8 mouse cellular contexts compared by ENCODE assay signal in genomic region chr9:65562081-65562506, GRCm38 (mm10). TPM values are rescaled to one million over a fixed set of nuclear protein-coding genes. Genes with fewer than 3 reads are reported as not detected.
DNase-seq lines count a peak whose midpoint lies in the region; ATAC-seq and TF ChIP-seq lines count a peak whose summit lies in the region.
"Had no signal": no experiment of that assay in that cellular context is flagged by ENCODE, and none has a peak within 500 bp of the region (broad histone marks: within the 10 kb centered on the region; RNA-seq: fewer than 3 reads in every experiment).

No protein-coding gene starts in this region.

- WGBS in bone marrow, adult 2 months: 53% methylated on average over 4 of the region's 4 CpGs
- whole genome bisulfite sequencing in intestine, embryonic 16.5 days: 29% methylated on average over 4 of the region's 4 CpGs
- WGBS in midbrain, embryonic 16.5 days: 35% methylated on average over 4 of the region's 4 CpGs

- H3K4me1 ChIP-seq in bone marrow, adult 2 months (ENCODE audit: control insufficient read depth, insufficient read depth, low read length): peaks cover 8% of the 10 kb centered on the region; the same call in 1 of the 2 replicates
- H3K4me1 ChIP-seq in intestine, embryonic 16.5 days (ENCODE audit: control insufficient read depth, insufficient read depth, low read length): peaks cover 7% of the 10 kb centered on the region
- H3K4me1 ChIP-seq in midbrain, embryonic 16.5 days (ENCODE audit: control insufficient read depth, insufficient read depth, low read length): 0 out of 2 replicates have a peak, but pooled peaks cover 2% of the 10 kb centered on the region

- ATAC-seq in intestine, embryonic 16.5 days: peak; percentile 52
- no peak for ATAC-seq in midbrain, embryonic 16.5 days

- H3K9ac ChIP-seq in intestine, embryonic 16.5 days (ENCODE audit: low read depth, low read length): 0 out of 2 replicates have a peak overlapping the region, but pooled peaks have one; percentile 19
- H3K9ac ChIP-seq in midbrain, embryonic 16.5 days (ENCODE audit: low read depth, low read length): no peak overlapping the region

- peak; percentile 73 for DNase-seq in cerebellum, adult 9-11 months
- DNase-seq in gastrocnemius, postnatal 25 days: peak; percentile 78
- DNase-seq in left cerebral cortex, postnatal 25 days (ENCODE audit: low spot score in 2 of 2): peak; percentile 21 to 69
- no peak for DNase-seq in ovary, postnatal 10 days (ENCODE audit: low spot score)

- H3K27me3 ChIP-seq in intestine, embryonic 16.5 days (replicated peaks; ENCODE audit: control insufficient read depth, insufficient read depth, low read length): no peaks in the 10 kb centered on the region
- H3K27me3 ChIP-seq in midbrain, embryonic 16.5 days (ENCODE audit: control insufficient read depth, insufficient read depth, low read depth, low read length): no peaks in the 10 kb centered on the region

- TF ChIP-seq CTCF in bone marrow, adult 2 months (IDR thresholded peaks at IDR 0.05; ENCODE audit: control insufficient read depth, insufficient read depth, low read length): no peak

- H3K27ac ChIP-seq in bone marrow, adult 2 months (ENCODE audit: control insufficient read depth, insufficient read depth, low read depth, low read length, poor library complexity): peak overlapping the region; percentile 46; the same call in 1 of the 2 replicates
- peak overlapping the region; percentile 54 for H3K27ac ChIP-seq in intestine, embryonic 16.5 days (ENCODE audit: low read length)
- H3K27ac ChIP-seq in midbrain, embryonic 16.5 days (ENCODE audit: low read length): 0 out of 2 replicates have a peak overlapping the region, but pooled peaks have one; percentile 2

- H3K36me3 ChIP-seq in intestine, embryonic 16.5 days (ENCODE audit: control insufficient read depth, insufficient read depth, low read length): peaks cover 3% of the 10 kb centered on the region
- H3K36me3 ChIP-seq in midbrain, embryonic 16.5 days (ENCODE audit: control insufficient read depth, insufficient read depth, low read length): no peaks in the 10 kb centered on the region

- TF ChIP-seq POLR2A in bone marrow, adult 2 months (IDR thresholded peaks at IDR 0.05; ENCODE audit: borderline replicate concordance, control insufficient read depth, low read depth, low read length): no peak

- no peak overlapping the region for H3K4me2 ChIP-seq in intestine, embryonic 16.5 days (ENCODE audit: low read depth, low read length)
- H3K4me2 ChIP-seq in midbrain, embryonic 16.5 days (ENCODE audit: low read length): no peak overlapping the region

- no peak overlapping the region for H3K4me3 ChIP-seq in bone marrow, adult 2 months (replicated peaks; ENCODE audit: control insufficient read depth, low read depth, low read length)
- H3K4me3 ChIP-seq in intestine, embryonic 16.5 days (ENCODE audit: low read length): no peak overlapping the region
- no peak overlapping the region for H3K4me3 ChIP-seq in midbrain, embryonic 16.5 days (ENCODE audit: low read depth, low read length)

- H3K9me3 ChIP-seq in intestine, embryonic 16.5 days (ENCODE audit: control insufficient read depth, low read length): no peaks in the 10 kb centered on the region
- no peaks in the 10 kb centered on the region for H3K9me3 ChIP-seq in midbrain, embryonic 16.5 days (replicated peaks; ENCODE audit: control insufficient read depth, low read length, poor library complexity, severe bottlenecking)

- intact Hi-C loops in left cerebral cortex, postnatal 25 days (cut with DNase I): loop anchor here (2.0 kb wide), 1 partner anchor 15 kb away; no protein-coding TSS in a partner anchor

RNA-seq across cellular contexts. Expression of gene Plekho2, which starts 17.7 kb away (rescaled TPM):
- 25.7 and 55.0 TPM in 2 replicates for polyA plus RNA-seq in bone marrow, adult 2 months (2011; ENCODE audit: insufficient read depth, insufficient read length, low replicate concordance, missing spikeins)
- 1 to 10 TPM; 4.7 to 6.3 TPM for total RNA-seq in gastrocnemius, postnatal 25 days (2021)
- polyA plus RNA-seq in intestine, embryonic 16.5 days (2015; fragmentation: Nextera tagmentation; extraction: Ambion mirVana): 11.3 and 11.9 TPM in 2 replicates
- 10 to 100 TPM; 13.3 to 17.0 TPM for total RNA-seq in left cerebral cortex, postnatal 25 days (2021)
- 3.1 and 3.8 TPM in 2 replicates for polyA plus RNA-seq in midbrain, embryonic 16.5 days (2015; fragmentation: Nextera tagmentation; extraction: Ambion mirVana)

RNA-seq across cellular contexts. Expression of gene Pif1, which starts 24.9 kb away (rescaled TPM):
- 16.5 and 29.8 TPM in 2 replicates for polyA plus RNA-seq in bone marrow, adult 2 months (2011; ENCODE audit: insufficient read depth, insufficient read length, low replicate concordance, missing spikeins)
- total RNA-seq in gastrocnemius, postnatal 25 days (2021): not detected
- 7.6 and 9.0 TPM in 2 replicates for polyA plus RNA-seq in intestine, embryonic 16.5 days (2015; fragmentation: Nextera tagmentation; extraction: Ambion mirVana)
- under 1 TPM; 0.27 to 0.46 TPM for total RNA-seq in left cerebral cortex, postnatal 25 days (2021)
- 2.0 and 2.1 TPM in 2 replicates for polyA plus RNA-seq in midbrain, embryonic 16.5 days (2015; fragmentation: Nextera tagmentation; extraction: Ambion mirVana)

RNA-seq across cellular contexts. Expression of gene Ankdd1a, which starts 42.1 kb away (rescaled TPM):
- polyA plus RNA-seq in bone marrow, adult 2 months (2011; ENCODE audit: insufficient read depth, insufficient read length, low replicate concordance, missing spikeins): 1.2 TPM in 1 of 2 replicates, not detected in the other
- not detected for total RNA-seq in gastrocnemius, postnatal 25 days (2021)
- polyA plus RNA-seq in intestine, embryonic 16.5 days (2015; fragmentation: Nextera tagmentation; extraction: Ambion mirVana): not detected in 2 replicates
- 1 to 10 TPM; 2.8 to 3.7 TPM for total RNA-seq in left cerebral cortex, postnatal 25 days (2021)
- 1.1 and 1.8 TPM in 2 replicates for polyA plus RNA-seq in midbrain, embryonic 16.5 days (2015; fragmentation: Nextera tagmentation; extraction: Ambion mirVana)
- total RNA-seq: common myeloid progenitor, adult 5-6 weeks had no signal

Comparison
In these comparisons a context has a peak if more than half of its experiments do, and no peak if none do; other contexts are left out.
1. H3K27ac ChIP-seq: peak in every context shown above with its lines; median percentile 54 in intestine, embryonic 16.5 days; 46 in bone marrow, adult 2 months; 2 in midbrain, embryonic 16.5 days.